Mouse (Mus musculus): ENCODE results near the gene Rbm38.

DNA sequence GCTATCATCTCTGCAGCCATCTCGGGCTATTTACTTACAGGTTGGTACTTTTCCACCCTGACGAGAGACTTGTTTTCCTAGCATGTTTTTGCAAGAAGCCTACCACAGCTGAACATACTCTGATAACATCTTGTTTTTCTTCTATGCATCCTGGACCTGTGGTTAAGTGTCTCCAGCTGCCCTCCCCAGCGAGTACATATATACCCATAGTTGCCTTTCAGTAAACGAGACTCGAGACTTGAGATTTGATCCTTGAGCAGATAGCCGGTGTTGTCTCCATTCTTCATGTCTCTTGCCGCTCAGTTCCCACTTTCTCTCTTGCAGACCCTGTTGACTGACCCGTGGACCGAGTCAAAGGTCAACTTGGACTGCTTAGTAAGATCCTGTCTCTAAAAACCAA, 56.6 kb downstream of the Rbm38 start:
- TF ChIP-seq NRF1 (IDR thresholded peaks at IDR 0.05; ENCODE audit: low read depth, low read length) (no peak), CTCF (conservative IDR thresholded peaks at IDR 0.05 in 1 of 2, IDR thresholded peaks at IDR 0.05 in 1 of 2; ENCODE audit: low read depth in 2 of 2, low read length in 2 of 2) (no peak), TBP (conservative IDR thresholded peaks at IDR 0.05; ENCODE audit: low read depth, low read length) (no peak), TCF12 (IDR thresholded peaks at IDR 0.05; ENCODE audit: low read depth, low read length) (no peak), MYC (IDR thresholded peaks at IDR 0.05; ENCODE audit: low read depth, low read length) (no peak), EP300 (IDR thresholded peaks at IDR 0.05; ENCODE audit: low read length) (no peak)
